Mouse (Mus musculus): Measurements from ENCODE around the gene Fgf22. TPM values are rescaled to one million over a fixed set of nuclear protein-coding genes. Genes with fewer than 3 reads are reported as not detected.

Gene Fgf22
- polyA plus RNA-seq, 1 experiment: 1.0 TPM

GRCm38 (mm10) chr10:79760603-79761143, 5.8 kb downstream of the Fgf22 start:
- TF ChIP-seq EP300 (IDR thresholded peaks at IDR 0.05; ENCODE audit: insufficient read depth, low read depth, low read length): no peak
- no peak for TF ChIP-seq CTCF (IDR thresholded peaks at IDR 0.05; ENCODE audit: low read depth, low read length)
- TF ChIP-seq POLR2A (IDR thresholded peaks at IDR 0.05; ENCODE audit: insufficient read depth, low read length): no peak
- H3K27ac ChIP-seq (ENCODE audit: insufficient read depth, low read length): no peak overlapping the region
- no peaks in the 10 kb centered on the region for H3K27me3 ChIP-seq (ENCODE audit: control insufficient read depth, insufficient read depth, low read length, poor library complexity, severe bottlenecking)
- no peak overlapping the region for H3K9ac ChIP-seq (ENCODE audit: low read depth, poor library complexity, severe bottlenecking)
- H3K9me3 ChIP-seq (replicated peaks; ENCODE audit: control insufficient read depth, insufficient read depth, low read length, poor library complexity, severe bottlenecking): no peaks in the 10 kb centered on the region
- peaks cover 3% of the 10 kb centered on the region for H3K4me1 ChIP-seq (ENCODE audit: control insufficient read depth, insufficient read depth, low read length)
- H3K36me3 ChIP-seq (ENCODE audit: control insufficient read depth, insufficient read depth, low read length, poor library complexity, severe bottlenecking): peaks cover 13% of the 10 kb centered on the region
- H3K4me3 ChIP-seq (ENCODE audit: low read depth, low read length): no peak overlapping the region

GRCm38 (mm10) chr10:79762875-79763274, 8.0 kb downstream of the Fgf22 start:
- H3K4me3 ChIP-seq (ENCODE audit: low read depth, low read length): no peak overlapping the region
- peaks cover 3% of the 10 kb centered on the region for H3K4me1 ChIP-seq (ENCODE audit: control insufficient read depth, insufficient read depth, low read length)
- H3K27me3 ChIP-seq (ENCODE audit: control insufficient read depth, insufficient read depth, low read length, poor library complexity, severe bottlenecking): no peaks in the 10 kb centered on the region
- no peak overlapping the region for H3K27ac ChIP-seq (ENCODE audit: insufficient read depth, low read length)
- TF ChIP-seq EP300 (IDR thresholded peaks at IDR 0.05; ENCODE audit: insufficient read depth, low read depth, low read length) (no peak), CTCF (IDR thresholded peaks at IDR 0.05; ENCODE audit: low read depth, low read length) (no peak), POLR2A (IDR thresholded peaks at IDR 0.05; ENCODE audit: insufficient read depth, low read length) (no peak)
- H3K9me3 ChIP-seq (replicated peaks; ENCODE audit: control insufficient read depth, insufficient read depth, low read length, poor library complexity, severe bottlenecking): no peaks in the 10 kb centered on the region
- peaks cover 13% of the 10 kb centered on the region for H3K36me3 ChIP-seq (ENCODE audit: control insufficient read depth, insufficient read depth, low read length, poor library complexity, severe bottlenecking)
- H3K9ac ChIP-seq (ENCODE audit: low read depth, poor library complexity, severe bottlenecking): no peak overlapping the region

GRCm38 (mm10) chr10:79764234-79764633, 9.4 kb downstream of the Fgf22 start:
- H3K27ac ChIP-seq (ENCODE audit: insufficient read depth, low read length): no peak overlapping the region
- H3K9ac ChIP-seq (ENCODE audit: low read depth, poor library complexity, severe bottlenecking): no peak overlapping the region
- peaks cover 13% of the 10 kb centered on the region for H3K36me3 ChIP-seq (ENCODE audit: control insufficient read depth, insufficient read depth, low read length, poor library complexity, severe bottlenecking)
- no peaks in the 10 kb centered on the region for H3K27me3 ChIP-seq (ENCODE audit: control insufficient read depth, insufficient read depth, low read length, poor library complexity, severe bottlenecking)
- H3K9me3 ChIP-seq (replicated peaks; ENCODE audit: control insufficient read depth, insufficient read depth, low read length, poor library complexity, severe bottlenecking): no peaks in the 10 kb centered on the region
- H3K4me1 ChIP-seq (ENCODE audit: control insufficient read depth, insufficient read depth, low read length): peaks cover 3% of the 10 kb centered on the region
- TF ChIP-seq EP300 (IDR thresholded peaks at IDR 0.05; ENCODE audit: insufficient read depth, low read depth, low read length) (no peak), POLR2A (IDR thresholded peaks at IDR 0.05; ENCODE audit: insufficient read depth, low read length) (no peak), CTCF (IDR thresholded peaks at IDR 0.05; ENCODE audit: low read depth, low read length) (no peak)
- no peak overlapping the region for H3K4me3 ChIP-seq (ENCODE audit: low read depth, low read length)

- no peak for TF ChIP-seq EP300 (IDR thresholded peaks at IDR 0.05; ENCODE audit: insufficient read depth, low read depth, low read length)
- TF ChIP-seq POLR2A (IDR thresholded peaks at IDR 0.05; ENCODE audit: insufficient read depth, low read length): no peak
- TF ChIP-seq CTCF (IDR thresholded peaks at IDR 0.05; ENCODE audit: low read depth, low read length): no peak
- Histone ChIP-seq H3K4me1 (ENCODE audit: control insufficient read depth, insufficient read depth, low read length) (peaks cover 3% of the 10 kb centered on the region), H3K27ac (ENCODE audit: insufficient read depth, low read length) (no peak overlapping the region), H3K4me3 (ENCODE audit: low read depth, low read length) (peak overlapping the region; percentile 85), H3K36me3 (ENCODE audit: control insufficient read depth, insufficient read depth, low read length, poor library complexity, severe bottlenecking) (peaks cover 13% of the 10 kb centered on the region), H3K9me3 (replicated peaks; ENCODE audit: control insufficient read depth, insufficient read depth, low read length, poor library complexity, severe bottlenecking) (no peaks in the 10 kb centered on the region), H3K27me3 (ENCODE audit: control insufficient read depth, insufficient read depth, low read length, poor library complexity, severe bottlenecking) (no peaks in the 10 kb centered on the region), H3K9ac (ENCODE audit: low read depth, poor library complexity, severe bottlenecking) (peak overlapping the region; percentile 89)
Measured at GRCm38 (mm10) chr10:79765228-79765745, 10.4 kb downstream of the Fgf22 start.

GRCm38 (mm10) chr10:79766001-79766507, 11.2 kb downstream of the Fgf22 start:
- Histone ChIP-seq H3K27me3 (ENCODE audit: control insufficient read depth, insufficient read depth, low read length, poor library complexity, severe bottlenecking) (no peaks in the 10 kb centered on the region), H3K4me1 (ENCODE audit: control insufficient read depth, insufficient read depth, low read length) (peaks cover 3% of the 10 kb centered on the region), H3K4me3 (ENCODE audit: low read depth, low read length) (peak overlapping the region; percentile 85), H3K9me3 (replicated peaks; ENCODE audit: control insufficient read depth, insufficient read depth, low read length, poor library complexity, severe bottlenecking) (no peaks in the 10 kb centered on the region), H3K36me3 (ENCODE audit: control insufficient read depth, insufficient read depth, low read length, poor library complexity, severe bottlenecking) (peaks cover 7% of the 10 kb centered on the region), H3K27ac (ENCODE audit: insufficient read depth, low read length) (no peak overlapping the region), H3K9ac (ENCODE audit: low read depth, poor library complexity, severe bottlenecking) (peak overlapping the region; percentile 89)
- no peak for TF ChIP-seq POLR2A (IDR thresholded peaks at IDR 0.05; ENCODE audit: insufficient read depth, low read length)
- TF ChIP-seq CTCF (IDR thresholded peaks at IDR 0.05; ENCODE audit: low read depth, low read length): no peak
- no peak for TF ChIP-seq EP300 (IDR thresholded peaks at IDR 0.05; ENCODE audit: insufficient read depth, low read depth, low read length)

All from ES-Bruce4 (cell line).